Mouse (Mus musculus) CH12.LX (cell line): Measurements from ENCODE around the gene Hoxb5. TPM values are rescaled to one million over a fixed set of nuclear protein-coding genes. Genes with fewer than 3 reads are reported as not detected.

Source experiments
- DNase-seq: peaks from one replicate; pipeline ENCODE4 v3.0.0-alpha.2; 2013; ENCODE audit errors: extremely low read depth
- H3K27ac ChIP-seq: 2 replicates; pipeline ENCODE4 v1.5.1; 2012; ENCODE audit warnings: low read depth, mild to moderate bottlenecking, control low read depth, moderate library complexity; ENCODE audit not compliant: insufficient read depth
- H3K27me3 ChIP-seq: replicated peaks from 2 replicates; pipeline ENCODE3; 2012; ENCODE audit warnings: inconsistent platforms
- H3K36me3 ChIP-seq, 2 experiments: replicated peaks in 1 of 2; 2 replicates each; pipeline versions ENCODE3 to v1.6.1; 2012; ENCODE audit warnings: inconsistent platforms in 1 of 2, low read length in 1 of 2, mild to moderate bottlenecking in 1 of 2, mixed read lengths in 1 of 2, moderate library complexity in 1 of 2; ENCODE audit not compliant: control insufficient read depth in 1 of 2, insufficient read depth in 1 of 2
- H3K4me1 ChIP-seq, 2 experiments: 2 replicates each; pipeline ENCODE4 v1.6.1; 2012; ENCODE audit warnings: inconsistent platforms in 1 of 2, moderate library complexity in 1 of 2; ENCODE audit not compliant: insufficient read depth in 2 of 2, control insufficient read depth in 1 of 2
- H3K4me2 ChIP-seq: 2 replicates; pipeline ENCODE4 v1.6.1; 2012; ENCODE audit warnings: low read depth, mild to moderate bottlenecking, control low read depth; ENCODE audit not compliant: poor library complexity, insufficient read depth, severe bottlenecking
- H3K4me3 ChIP-seq, 3 experiments: fragments of 150-350 bp in 1 of 3; sonication (generic) in 1 of 3; replicated peaks in 1 of 3; 2 replicates each; pipeline versions ENCODE3 to v1.5.1; 2011 to 2012; ENCODE audit warnings: low read depth in 2 of 3, low read length in 2 of 3, mild to moderate bottlenecking in 2 of 3, moderate library complexity in 2 of 3, control low read depth in 1 of 3, improper control_type of control experiment in 1 of 3, inconsistent platforms in 1 of 3, mixed read lengths in 1 of 3; ENCODE audit not compliant: poor library complexity in 1 of 3
- H3K79me2 ChIP-seq: replicated peaks from 2 replicates; pipeline ENCODE4 v1.6.1; 2012; ENCODE audit warnings: mild to moderate bottlenecking, moderate library complexity; ENCODE audit not compliant: control insufficient read depth, poor library complexity, insufficient read depth, severe bottlenecking; ENCODE audit errors: extremely low read depth
- H3K9ac ChIP-seq: 2 replicates; pipeline ENCODE4 v1.6.1; 2012; ENCODE audit warnings: low read depth, mild to moderate bottlenecking, control low read depth, moderate library complexity; ENCODE audit not compliant: insufficient read depth
- H3K9me3 ChIP-seq: replicated peaks from 2 replicates; pipeline ENCODE3; 2012; ENCODE audit warnings: low read length, inconsistent platforms, mixed read lengths
- BHLHE40 ChIP-seq: IDR thresholded peaks from 2 replicates; pipeline ENCODE4 v1.6.1; 2011; ENCODE audit warnings: mild to moderate bottlenecking, low read depth, low read length, improper control_type of control experiment
- CHD1 ChIP-seq: IDR thresholded peaks from 2 replicates; pipeline ENCODE4 v1.6.1; 2012; ENCODE audit warnings: low read depth, low read length, improper control_type of control experiment, inconsistent platforms
- CHD2 ChIP-seq: IDR thresholded peaks from 2 replicates; pipeline ENCODE4 v1.6.1; 2011; ENCODE audit warnings: low read length, improper control_type of control experiment
- CTCF ChIP-seq, 2 experiments: IDR thresholded peaks in 1 of 2; conservative IDR thresholded peaks in 1 of 2; 2 replicates each; pipeline ENCODE4 v1.5.1; 2011 to 2012; ENCODE audit warnings: low read depth in 2 of 2, low read length in 2 of 2, improper control_type of control experiment in 1 of 2, inconsistent platforms in 1 of 2, mild to moderate bottlenecking in 1 of 2, moderate library complexity in 1 of 2
- ELF1 ChIP-seq: IDR thresholded peaks from 2 replicates; pipeline ENCODE4 v1.6.1; 2014; ENCODE audit warnings: low read depth, mild to moderate bottlenecking, inconsistent platforms, low read length, improper control_type of control experiment
- EP300 ChIP-seq: IDR thresholded peaks from 2 replicates; pipeline ENCODE4 v1.6.1; 2011; ENCODE audit warnings: low read length, improper control_type of control experiment
- GABPA ChIP-seq: IDR thresholded peaks from 2 replicates; pipeline ENCODE4 v1.6.1; 2012; ENCODE audit warnings: low read depth, low read length, improper control_type of control experiment, inconsistent platforms; ENCODE audit not compliant: insufficient replicate concordance
- IRF4 ChIP-seq: IDR thresholded peaks from 2 replicates; pipeline ENCODE4 v1.6.1; 2014; ENCODE audit warnings: low read depth, mild to moderate bottlenecking, inconsistent platforms, low read length, improper control_type of control experiment
- JUN ChIP-seq: IDR thresholded peaks from 2 replicates; pipeline ENCODE4 v1.6.1; 2011; ENCODE audit warnings: low read depth, mild to moderate bottlenecking, low read length, improper control_type of control experiment, moderate library complexity; ENCODE audit not compliant: insufficient read depth
- JUND ChIP-seq: conservative IDR thresholded peaks from 2 replicates; pipeline ENCODE4 v1.6.1; 2011; ENCODE audit warnings: low read depth, low read length, improper control_type of control experiment
- KAT2A ChIP-seq: IDR thresholded peaks from 2 replicates; pipeline ENCODE4 v1.6.1; 2012; ENCODE audit warnings: low read length, improper control_type of control experiment, inconsistent platforms; ENCODE audit not compliant: insufficient replicate concordance
- MAFK ChIP-seq: IDR thresholded peaks from 2 replicates; pipeline ENCODE4 v1.6.1; 2011; ENCODE audit warnings: low read length, improper control_type of control experiment; ENCODE audit not compliant: insufficient replicate concordance
- MAX ChIP-seq: IDR thresholded peaks from 2 replicates; pipeline ENCODE4 v1.6.1; 2011; ENCODE audit warnings: low read length, improper control_type of control experiment
- MAZ ChIP-seq: IDR thresholded peaks from 2 replicates; pipeline ENCODE4 v1.6.1; 2012; ENCODE audit warnings: low read depth, mild to moderate bottlenecking, inconsistent platforms, low read length, improper control_type of control experiment, moderate library complexity
- NELFE ChIP-seq: IDR thresholded peaks from 2 replicates; pipeline ENCODE4 v1.6.1; 2011; ENCODE audit warnings: low read depth, low read length, improper control_type of control experiment
- NRF1 ChIP-seq: IDR thresholded peaks from 2 replicates; pipeline ENCODE4 v1.6.1; 2014; ENCODE audit warnings: low read depth, mild to moderate bottlenecking, inconsistent platforms, low read length, improper control_type of control experiment, moderate library complexity
- POLR2A ChIP-seq: IDR thresholded peaks from 2 replicates; pipeline ENCODE4 v1.6.1; 2011; ENCODE audit warnings: low read depth, mild to moderate bottlenecking, improper control_type of control experiment, low read length
- POLR2AphosphoS2 ChIP-seq: IDR thresholded peaks from 2 replicates; pipeline ENCODE4 v1.6.1; 2011; ENCODE audit warnings: low read depth, low read length, improper control_type of control experiment
- RAD21 ChIP-seq: IDR thresholded peaks from 2 replicates; pipeline ENCODE4 v1.6.1; 2011; ENCODE audit warnings: low read depth, mild to moderate bottlenecking, low read length, improper control_type of control experiment, moderate library complexity
- RCOR1 ChIP-seq: conservative IDR thresholded peaks from 2 replicates; pipeline ENCODE4 v1.6.1; 2012; ENCODE audit warnings: low read depth, mild to moderate bottlenecking, inconsistent platforms, low read length, improper control_type of control experiment
- SIN3A ChIP-seq: IDR thresholded peaks from 2 replicates; pipeline ENCODE4 v1.6.1; 2012; ENCODE audit warnings: low read length, improper control_type of control experiment, inconsistent platforms
- SMC3 ChIP-seq: IDR thresholded peaks from 2 replicates; pipeline ENCODE4 v1.6.1; 2011; ENCODE audit warnings: low read depth, low read length, improper control_type of control experiment
- TBP ChIP-seq: conservative IDR thresholded peaks from 2 replicates; pipeline ENCODE4 v1.6.1; 2011; ENCODE audit warnings: low read depth, low read length, improper control_type of control experiment
- TCF12 ChIP-seq: IDR thresholded peaks from 2 replicates; pipeline ENCODE4 v1.6.1; 2014; ENCODE audit warnings: low read depth, mild to moderate bottlenecking, inconsistent platforms, low read length, improper control_type of control experiment
- UBTF ChIP-seq: IDR thresholded peaks from 2 replicates; pipeline ENCODE4 v1.6.1; 2012; ENCODE audit warnings: low read depth, mild to moderate bottlenecking, inconsistent platforms, low read length, improper control_type of control experiment, moderate library complexity
- USF2 ChIP-seq: conservative IDR thresholded peaks from 2 replicates; pipeline ENCODE4 v1.6.1; 2011; ENCODE audit warnings: low read depth, low read length, improper control_type of control experiment
- ZKSCAN1 ChIP-seq: IDR thresholded peaks from 2 replicates; pipeline ENCODE4 v1.6.1; 2012; ENCODE audit warnings: low read depth, inconsistent platforms, low read length, improper control_type of control experiment, borderline replicate concordance
- ZNF384 ChIP-seq: IDR thresholded peaks from 2 replicates; pipeline ENCODE4 v1.6.1; 2012; ENCODE audit warnings: low read depth, low read length, improper control_type of control experiment, inconsistent platforms
- dilution Hi-C: fragments of 300-500 bp; cut with MboI; formaldehyde crosslinking; loops from 2 replicates; pipeline ENCODE4 v1.14.3; 2020; ENCODE audit warnings: low sequenced_read_pairs; ENCODE audit not compliant: extremely low pct_unique_long_range_greater_than_20kb, extremely low pct_ligation_motif_present
- in situ Hi-C: fragments of 300-500 bp; cut with MboI; formaldehyde crosslinking; loops from 3 replicates; pipeline ENCODE4 v1.14.3; 2019; ENCODE audit warnings: low sequenced_read_pairs, low pct_ligation_motif_present, low pct_unique_long_range_greater_than_20kb, mixed read lengths
- polyA plus RNA-seq: library from polyadenylated mRNA; unstranded; fragments of >175 nt; gene quantifications from 2 replicates; pipeline ENCODE4 v1.2.1, GENCODE M21; 2012; ENCODE audit warnings: low read depth; ENCODE audit not compliant: insufficient read length
- total RNA-seq, 2 experiments: library from RNA; depleted of rRNA; stranded (reverse); fragments of 300-350 nt in 1 of 2; fragments of >200 nt in 1 of 2; gene quantifications; 2 replicates each; pipeline ENCODE4 v1.2.3; 2012 to 2014

Gene Hoxb5
- total and polyA plus RNA-seq, 3 experiments = 0.08 to 0.13 TPM; not detected in 1

- peak within 1 kb of the TSS; percentile 76 to 98 (median 82) for H3K4me3 ChIP-seq
- peak within 1 kb of the TSS; percentile 81 for H3K4me2 ChIP-seq
- 0 out of 2 replicates have a peak, but pooled peaks have one; percentile 4 for TF ChIP-seq BHLHE40
- no peak for TF ChIP-seq UBTF
- TF ChIP-seq MAZ = peak; percentile 8; the same call in 1 of the 2 replicates
- TF ChIP-seq RCOR1 = 0 out of 2 replicates have a peak, but pooled peaks have one; percentile 20
- TF ChIP-seq MAFK = no peak
- TF ChIP-seq JUND = no peak
- TF ChIP-seq CTCF (conservative IDR thresholded peaks at IDR 0.05 in 1 of 2, IDR thresholded peaks at IDR 0.05 in 1 of 2; ENCODE audit: low read depth in 2 of 2, low read length in 2 of 2) = no peak
- no peak for TF ChIP-seq POLR2AphosphoS2
- TF ChIP-seq CHD1 = 0 out of 2 replicates have a peak, but pooled peaks have one; percentile 30
- no peak for TF ChIP-seq POLR2A
- TF ChIP-seq MAX = peak; percentile 40; the same call in 1 of the 2 replicates
- H3K9me3 ChIP-seq = no peaks in the 10 kb centered on the region
- in situ Hi-C loops (loop anchor here (25.0 kb wide), 1 partner anchor 220 kb away; no protein-coding TSS in a partner anchor), dilution Hi-C loops (no loop called here)
- peaks cover 0 to 11% of the 10 kb centered on the region in 2 experiments for H3K36me3 ChIP-seq
- H3K27me3 ChIP-seq = peaks cover 31% of the 10 kb centered on the region
- H3K79me2 ChIP-seq = no peaks in the 10 kb centered on the region
- DNase-seq = peak; percentile 10
- peak within 1 kb of the TSS; percentile 96 for H3K9ac ChIP-seq
- H3K4me1 ChIP-seq = peaks cover 4 to 15% of the 10 kb centered on the region in 2 experiments; a peak in 2 of 4 replicates
- H3K27ac ChIP-seq = no peak within 1 kb of the TSS
Observed at GRCm38 (mm10) chr11:96317608-96318367, 14.7 kb downstream of the Hoxb5 start, which contains the start of gene Hoxb4. Hoxb4 (plus strand) TSS chr11:96318267.

DNA sequence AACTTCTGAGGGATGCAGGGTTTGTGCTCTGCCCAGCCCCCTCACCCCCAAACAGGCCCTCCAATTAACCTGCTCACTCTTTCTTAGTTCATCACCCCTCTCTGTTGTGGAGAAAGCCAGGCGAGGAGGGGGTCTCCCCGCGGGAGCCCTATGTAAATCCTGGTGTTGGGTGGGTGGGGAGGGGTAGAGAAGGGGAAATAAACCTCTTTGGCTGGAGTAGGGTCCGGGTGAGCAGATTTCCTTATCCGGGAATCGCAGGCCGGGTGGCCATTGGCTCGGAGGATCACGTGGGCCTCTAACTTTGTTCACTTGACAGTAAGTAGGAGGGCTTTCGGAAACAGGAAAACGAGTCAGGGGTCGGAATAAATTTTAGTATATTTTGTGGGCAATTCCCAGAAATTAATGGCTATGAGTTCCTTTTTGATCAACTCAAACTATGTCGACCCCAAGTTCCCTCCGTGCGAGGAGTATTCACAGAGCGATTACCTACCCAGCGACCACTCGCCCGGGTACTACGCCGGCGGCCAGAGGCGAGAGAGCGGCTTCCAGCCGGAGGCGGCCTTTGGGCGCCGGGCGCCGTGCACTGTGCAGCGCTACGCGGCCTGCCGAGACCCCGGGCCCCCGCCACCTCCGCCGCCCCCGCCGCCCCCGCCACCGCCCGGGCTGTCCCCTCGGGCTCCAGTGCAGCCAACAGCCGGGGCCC is 15.4 kb downstream of the Hoxb5 start:
- Histone ChIP-seq H3K4me2 (peak overlapping the region; percentile 81), H3K36me3 (peaks cover 0 to 11% of the 10 kb centered on the region in 2 experiments), H3K27me3 (peaks cover 24% of the 10 kb centered on the region), H3K4me3 (peak overlapping the region; percentile 76 to 98 (median 82)), H3K4me1 (peaks cover 4 to 15% of the 10 kb centered on the region in 2 experiments; a peak in 2 of 4 replicates), H3K9me3 (no peaks in the 10 kb centered on the region), H3K9ac (peak overlapping the region; percentile 96), H3K79me2 (no peaks in the 10 kb centered on the region), H3K27ac (no peak overlapping the region)
- DNase-seq = peak; percentile 95
- in situ Hi-C loops (loop anchor here (25.0 kb wide), 1 partner anchor 219 kb away; no protein-coding TSS in a partner anchor), dilution Hi-C loops (no loop called here)
- no peak; the same call in 1 of the 2 replicates for TF ChIP-seq SIN3A
- TF ChIP-seq GABPA = no peak
- TF ChIP-seq POLR2A = peak; percentile 72
- no peak for TF ChIP-seq KAT2A
- TF ChIP-seq SMC3 = no peak
- peak; percentile 96 for TF ChIP-seq USF2
- TF ChIP-seq IRF4 = 0 out of 2 replicates have a peak, but pooled peaks have one; percentile 8
- TF ChIP-seq ELF1 = peak; percentile 89
- TF ChIP-seq MAX = peak; percentile 97
- peak; percentile 81 for TF ChIP-seq NELFE
- no peak; the same call in 1 of the 2 replicates for TF ChIP-seq CHD2
- peak; percentile 62; the same call in 1 of the 2 replicates for TF ChIP-seq BHLHE40
- peak; percentile 65; the same call in 1 of the 2 replicates for TF ChIP-seq MAZ
- no peak for TF ChIP-seq CTCF (conservative IDR thresholded peaks at IDR 0.05 in 1 of 2, IDR thresholded peaks at IDR 0.05 in 1 of 2; ENCODE audit: low read depth in 2 of 2, low read length in 2 of 2)
- no peak for TF ChIP-seq RAD21
- no peak for TF ChIP-seq EP300
- no peak for TF ChIP-seq ZKSCAN1
- TF ChIP-seq JUN = no peak
- peak; percentile 83 for TF ChIP-seq TBP
- 0 out of 2 replicates have a peak, but pooled peaks have one; percentile 45 for TF ChIP-seq TCF12
- no peak for TF ChIP-seq ZNF384
- no peak for TF ChIP-seq NRF1
